Mouse (Mus musculus) G1E (cell line): ENCODE results near the gene N4bp2l2. TPM values are rescaled to one million over a fixed set of nuclear protein-coding genes. Genes with fewer than 3 reads are reported as not detected.
"Not testable (repeated sequence)": the region's sequence is repeated elsewhere in the genome, so short reads cannot be mapped to it uniquely, and the experiment has no call there.

Source experiments
- ATAC-seq: 2 replicates; pipeline ENCODE4 v1.8.0; 2016; ENCODE audit warnings: mild to moderate bottlenecking; ENCODE audit not compliant: insufficient number of reproducible peaks, poor library complexity, low FRiP score, severe bottlenecking; ENCODE audit errors: extremely low read depth
- DNase-seq: peaks from one replicate; pipeline ENCODE4 v3.0.0; 2012; ENCODE audit warnings: low spot score
- H3K27me3 ChIP-seq: 2 replicates; pipeline ENCODE4 v1.6.1; 2012; ENCODE audit warnings: mild to moderate bottlenecking, low read length, inconsistent platforms; ENCODE audit not compliant: insufficient read depth
- H3K36me3 ChIP-seq: replicated peaks from 2 replicates; pipeline ENCODE3; 2012; ENCODE audit warnings: mild to moderate bottlenecking, inconsistent platforms
- H3K4me1 ChIP-seq: 2 replicates; pipeline ENCODE4 v1.6.1; 2012; ENCODE audit warnings: low read depth, low read length, inconsistent platforms, mixed read lengths; ENCODE audit not compliant: insufficient read depth
- H3K4me3 ChIP-seq: 2 replicates; pipeline ENCODE4 v1.5.1; 2012; ENCODE audit warnings: low read depth, mild to moderate bottlenecking, inconsistent platforms, low read length, moderate library complexity, mixed read lengths
- H3K9me3 ChIP-seq: replicated peaks from 2 replicates; pipeline ENCODE4 v1.6.1; 2012; ENCODE audit warnings: inconsistent platforms
- CTCF ChIP-seq: IDR thresholded peaks from 2 replicates; pipeline ENCODE4 v1.5.1; 2012; ENCODE audit warnings: low read depth, low read length, inconsistent platforms, mixed read lengths
- GATA1 ChIP-seq: IDR thresholded peaks from 2 replicates; pipeline ENCODE4 v1.6.1; 2012; ENCODE audit warnings: borderline replicate concordance, low read length, inconsistent platforms, mixed read lengths
- GATA2 ChIP-seq: IDR thresholded peaks from 2 replicates; pipeline ENCODE4 v1.6.1; 2012; ENCODE audit warnings: low read depth, low read length, inconsistent platforms, borderline replicate concordance
- POLR2AphosphoS5 ChIP-seq: IDR thresholded peaks from 2 replicates; pipeline ENCODE4 v1.6.1; 2012; ENCODE audit warnings: low read depth, low read length, inconsistent platforms; ENCODE audit not compliant: insufficient replicate concordance
- TAL1 ChIP-seq: conservative IDR thresholded peaks from 2 replicates; pipeline ENCODE4 v1.6.1; 2012; ENCODE audit warnings: low read depth, low read length, inconsistent platforms, mixed read lengths
- polyA plus RNA-seq: library from polyadenylated mRNA; stranded (reverse); fragments of >175 nt; gene quantifications from 2 replicates; pipeline ENCODE4 v1.2.3, GENCODE M21; 2012
- total RNA-seq, 2 experiments: library from RNA; stranded (forward) in 1 of 2; stranded (reverse) in 1 of 2; fragments of 200-1000 nt in 1 of 2; fragments of >200 nt in 1 of 2; fragmentation: Nextera tagmentation in 1 of 2; gene quantifications; 2 replicates each; pipeline ENCODE4 v1.2.3; 2014 to 2017

Gene N4bp2l2
- total and polyA plus RNA-seq, 3 experiments = 38.3 to 159 (median 98.3) TPM

DNA sequence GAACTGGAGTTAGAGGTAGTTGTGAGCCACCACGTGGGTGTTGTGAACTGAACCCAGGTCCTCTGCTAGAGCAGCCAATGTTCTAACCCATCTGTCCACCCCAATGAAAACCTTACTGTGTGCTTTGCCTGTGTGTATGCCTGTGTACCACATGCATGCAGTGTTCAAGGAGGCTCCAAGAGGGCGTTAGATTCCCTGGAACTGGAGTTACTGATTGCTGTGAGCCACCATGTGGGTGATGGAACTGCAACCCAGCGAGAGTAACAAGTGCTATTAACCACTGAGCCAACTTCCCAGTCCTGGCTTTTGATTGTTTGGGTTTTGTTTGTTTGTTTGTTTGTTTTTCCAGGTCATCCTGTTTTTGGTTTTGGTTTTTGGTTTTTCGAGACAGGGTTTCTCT lies 2.7 kb upstream of the N4bp2l2 start:
- no peak for TF ChIP-seq POLR2AphosphoS5
- TF ChIP-seq CTCF = no peak
- no peak for TF ChIP-seq TAL1
- no peak for TF ChIP-seq GATA1
- no peak for TF ChIP-seq GATA2
- H3K4me1 ChIP-seq = peaks cover 9% of the 10 kb centered on the region
- DNase-seq (no peak), ATAC-seq (no peak)
- H3K27me3 ChIP-seq = 0 out of 2 replicates have a peak, but pooled peaks cover 2% of the 10 kb centered on the region
- no peak overlapping the region for H3K4me3 ChIP-seq
- no peaks in the 10 kb centered on the region for H3K9me3 ChIP-seq
- no peaks in the 10 kb centered on the region for H3K36me3 ChIP-seq

- 0 out of 2 replicates have a peak, but pooled peaks cover 2% of the 10 kb centered on the region for H3K27me3 ChIP-seq
- peaks cover 15% of the 10 kb centered on the region for H3K36me3 ChIP-seq
- TF ChIP-seq POLR2AphosphoS5 = no peak
- TF ChIP-seq CTCF = 0 out of 2 replicates have a peak, but pooled peaks have one; percentile 22
- no peak for TF ChIP-seq TAL1
- no peak for TF ChIP-seq GATA2
- no peak for TF ChIP-seq GATA1
- H3K9me3 ChIP-seq = no peaks in the 10 kb centered on the region
- H3K4me1 ChIP-seq = peaks cover 29% of the 10 kb centered on the region
- ATAC-seq = peak; percentile 98
- peak; percentile 87 for DNase-seq
- H3K4me3 ChIP-seq = peak overlapping the region; percentile 90
These were observed 640 bp downstream of the N4bp2l2 start for GRCm38 (mm10) chr5:150665132-150665954.

GRCm38 (mm10) chr5:150664794-150665131 lies 1.2 kb downstream of the N4bp2l2 start:
- Histone ChIP-seq H3K4me1 (peaks cover 28% of the 10 kb centered on the region), H3K27me3 (0 out of 2 replicates have a peak, but pooled peaks cover 2% of the 10 kb centered on the region), H3K9me3 (no peaks in the 10 kb centered on the region), H3K4me3 (peak overlapping the region; percentile 90), H3K36me3 (peaks cover 17% of the 10 kb centered on the region)
- TF ChIP-seq POLR2AphosphoS5 (no peak), GATA2 (no peak), CTCF (no peak), TAL1 (no peak), GATA1 (no peak)
- ATAC-seq (no peak), DNase-seq (no peak)

GRCm38 (mm10) chr5:150663926-150664325 lies 2.1 kb downstream of the N4bp2l2 start:
- peak overlapping the region; percentile 90; the same call in 1 of the 2 replicates for H3K4me3 ChIP-seq
- H3K4me1 ChIP-seq = peaks cover 28% of the 10 kb centered on the region
- not testable (repeated sequence) for DNase-seq, H3K27me3 ChIP-seq, H3K9me3 ChIP-seq, ATAC-seq
- H3K36me3 ChIP-seq = peaks cover 17% of the 10 kb centered on the region

DNA sequence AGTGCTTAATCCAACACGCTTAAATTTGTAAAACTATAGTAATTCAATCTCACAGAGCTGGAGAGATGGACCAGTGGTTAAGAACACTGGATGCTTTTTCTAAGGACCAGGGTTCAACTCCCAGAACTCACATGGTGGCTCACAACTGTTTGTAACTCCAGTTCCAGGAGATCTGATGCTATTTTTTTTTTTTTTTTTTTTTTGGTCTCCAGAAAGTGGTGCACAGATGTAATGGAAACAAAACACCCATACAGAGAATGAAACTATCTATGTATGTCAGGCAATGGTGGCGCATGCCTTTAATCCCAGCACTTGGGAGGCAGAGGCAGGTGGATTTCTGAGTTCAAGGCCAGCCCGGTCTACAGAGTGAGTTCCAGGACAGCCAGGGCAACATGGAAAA lies 5.7 kb downstream of the N4bp2l2 start:
- Histone ChIP-seq H3K36me3 (peaks cover 32% of the 10 kb centered on the region), H3K4me1 (peaks cover 42% of the 10 kb centered on the region)
- DNase-seq, H3K4me3 ChIP-seq, H3K27me3 ChIP-seq, ATAC-seq, H3K9me3 ChIP-seq: not testable (repeated sequence)

DNA sequence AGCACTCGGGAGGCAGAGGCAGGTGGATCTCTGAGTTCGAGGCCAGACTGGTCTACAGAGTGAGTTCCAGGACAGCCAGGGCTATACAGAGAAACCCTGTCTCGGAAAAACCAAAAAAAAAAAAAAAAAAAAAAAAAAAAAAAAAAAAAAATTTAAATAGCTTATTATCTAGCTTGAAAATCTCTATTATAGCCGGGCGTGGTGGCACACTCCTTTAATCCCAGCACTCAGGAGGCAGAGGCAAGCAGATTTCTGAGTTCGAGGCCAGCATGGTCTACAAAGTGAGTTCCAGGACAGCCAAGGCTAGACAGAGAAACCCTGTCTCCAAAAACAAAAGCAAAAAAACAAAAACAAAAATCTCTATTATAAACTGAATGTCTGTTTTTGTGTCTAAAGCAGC lies 6.6 kb downstream of the N4bp2l2 start:
- not testable (repeated sequence) for H3K4me3 ChIP-seq
- H3K36me3 ChIP-seq = peaks cover 40% of the 10 kb centered on the region

DNA sequence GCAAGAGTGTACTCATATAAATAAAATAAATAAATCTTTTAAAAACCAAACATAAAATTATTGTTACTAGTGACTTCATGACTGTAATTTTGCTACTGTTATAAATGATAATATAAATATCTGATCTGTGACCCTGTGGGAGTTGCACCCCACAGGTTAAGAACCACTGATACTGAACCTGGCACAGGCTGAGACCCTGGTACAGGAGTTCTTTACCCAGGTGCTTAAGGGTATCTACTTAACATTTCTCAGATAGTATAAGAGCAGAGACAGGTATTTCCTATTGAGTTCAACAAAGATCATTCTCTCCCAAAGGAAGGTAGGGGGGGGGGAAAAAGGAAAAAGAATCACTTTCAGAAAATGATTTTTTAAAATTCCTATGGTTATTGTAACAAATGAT lies 11.4 kb downstream of the N4bp2l2 start:
- peaks cover 19% of the 10 kb centered on the region for H3K4me1 ChIP-seq
- H3K36me3 ChIP-seq = peaks cover 47% of the 10 kb centered on the region
- TF ChIP-seq CTCF (no peak), POLR2AphosphoS5 (no peak), GATA1 (no peak), GATA2 (no peak), TAL1 (no peak)
- DNase-seq (no peak), ATAC-seq (no peak)
- no peaks in the 10 kb centered on the region for H3K9me3 ChIP-seq
- H3K4me3 ChIP-seq = no peak overlapping the region
- no peaks in the 10 kb centered on the region for H3K27me3 ChIP-seq

More for the DNA sequence above, 6.6 kb downstream of the N4bp2l2 start:
- ATAC-seq, H3K27me3 ChIP-seq, H3K9me3 ChIP-seq, DNase-seq: not testable (repeated sequence)
- peaks cover 44% of the 10 kb centered on the region for H3K4me1 ChIP-seq
